Comparison of ENCODE assay signal across 10 mouse cellular contexts in genomic region chr19:46322144-46322995, GRCm38 (mm10). TPM values are rescaled to one million over a fixed set of nuclear protein-coding genes. Genes with fewer than 3 reads are reported as not detected.
DNase-seq lines count a peak whose midpoint lies in the region; ATAC-seq and TF ChIP-seq lines count a peak whose summit lies in the region.
"Had no signal": no experiment of that assay in that cellular context is flagged by ENCODE, and none has a peak within 500 bp of the region (broad histone marks: within the 10 kb centered on the region; RNA-seq: fewer than 3 reads in every experiment).

No protein-coding gene starts in this region.

- no peaks in the 10 kb centered on the region for H3K36me3 ChIP-seq in embryonic facial prominence, embryonic 15.5 days
- H3K36me3 ChIP-seq in hindbrain, embryonic 14.5 days (replicated peaks; ENCODE audit: control insufficient read depth, insufficient read depth) = 0 out of 2 replicates have a peak, but pooled peaks cover 4% of the 10 kb centered on the region
- H3K36me3 ChIP-seq: G1E had no signal

- no peaks in the 10 kb centered on the region for H3K9me3 ChIP-seq in embryonic facial prominence, embryonic 15.5 days (replicated peaks)
- H3K9me3 ChIP-seq in hindbrain, embryonic 14.5 days (ENCODE audit: control insufficient read depth, low read length) = no peaks in the 10 kb centered on the region

- TF ChIP-seq CTCF in olfactory bulb, adult 2 months (IDR thresholded peaks at IDR 0.05; ENCODE audit: insufficient read depth, low read depth, low read length) = no peak

- no peak for TF ChIP-seq POLR2A in olfactory bulb, adult 2 months (IDR thresholded peaks at IDR 0.05; ENCODE audit: insufficient read depth, low read depth, low read length)

- peaks cover 49% of the 10 kb centered on the region for H3K4me1 ChIP-seq in embryonic facial prominence, embryonic 15.5 days
- peaks cover 75% of the 10 kb centered on the region for H3K4me1 ChIP-seq in hindbrain, embryonic 14.5 days (replicated peaks; ENCODE audit: control insufficient read depth, insufficient read depth, low read length)
- peaks cover 68% of the 10 kb centered on the region for H3K4me1 ChIP-seq in olfactory bulb, adult 2 months (ENCODE audit: control insufficient read depth, insufficient read depth, low read length)

- H3K4me2 ChIP-seq in embryonic facial prominence, embryonic 15.5 days (replicated peaks) = no peak overlapping the region
- H3K4me2 ChIP-seq in hindbrain, embryonic 14.5 days (replicated peaks) = peak overlapping the region; percentile 36

- DNase-seq in right cerebral cortex, postnatal 4 days = peak; percentile 13
- DNase-seq in right cerebral cortex, adult 2 months (ENCODE audit: low spot score in 2 of 2) = no peak
- no peak for DNase-seq in hindbrain, embryonic 14.5 days (ENCODE audit: low spot score)
- no peak for DNase-seq in adipocyte (ENCODE audit: low spot score)
- DNase-seq in ovary, postnatal 14 days (ENCODE audit: low spot score) = no peak
- DNase-seq: adrenal gland, postnatal 36 days; right cerebral cortex, postnatal 25 days had no signal

- H3K27ac ChIP-seq in embryonic facial prominence, embryonic 15.5 days (replicated peaks) = peak overlapping the region; percentile 34; the same call in 1 of the 2 replicates
- H3K27ac ChIP-seq in hindbrain, embryonic 14.5 days = peak overlapping the region; percentile 81
- H3K27ac ChIP-seq in olfactory bulb, adult 2 months (ENCODE audit: insufficient read depth, low read depth, low read length) = peak overlapping the region; percentile 90

- no peak overlapping the region for H3K9ac ChIP-seq in embryonic facial prominence, embryonic 15.5 days
- peak overlapping the region; percentile 40 for H3K9ac ChIP-seq in hindbrain, embryonic 14.5 days

- peaks cover 99% of the 10 kb centered on the region for H3K27me3 ChIP-seq in embryonic facial prominence, embryonic 15.5 days
- H3K27me3 ChIP-seq in hindbrain, embryonic 14.5 days (ENCODE audit: control insufficient read depth, insufficient read depth, low read length) = peaks cover 37% of the 10 kb centered on the region

- ATAC-seq in embryonic facial prominence, embryonic 15.5 days (ENCODE audit: insufficient number of reproducible peaks, low FRiP score, low TSS enrichment, low read depth) = no peak
- ATAC-seq in hindbrain, embryonic 14.5 days (ENCODE audit: low FRiP score) = no peak

- WGBS in embryonic facial prominence, embryonic 15.5 days = 45% methylated on average over 11 of the region's 11 CpGs
- WGBS in hindbrain, embryonic 14.5 days = 58% methylated on average over 11 of the region's 11 CpGs
- 26% methylated on average over 11 of the region's 11 CpGs for WGBS in olfactory bulb, adult 2 months

- no peak overlapping the region for H3K4me3 ChIP-seq in embryonic facial prominence, embryonic 15.5 days (replicated peaks)
- H3K4me3 ChIP-seq in hindbrain, embryonic 14.5 days (replicated peaks; ENCODE audit: low read length) = no peak overlapping the region
- H3K4me3 ChIP-seq in olfactory bulb, adult 2 months (ENCODE audit: insufficient read depth, low read depth, low read length) = peak overlapping the region; percentile 6; the same call in 1 of the 2 replicates

RNA-seq across cellular contexts. Expression of gene Psd, which starts 4.6 kb away (rescaled TPM):
- polyA plus RNA-seq in embryonic facial prominence, embryonic 15.5 days (2015; fragmentation: Nextera tagmentation; extraction: Ambion mirVana) = 9.8 and 11.0 TPM in 2 replicates
- polyA plus RNA-seq in hindbrain, embryonic 14.5 days (2014; fragmentation: Nextera tagmentation; extraction: Ambion mirVana) = 131 and 152 TPM in 2 replicates
- polyA plus RNA-seq in olfactory bulb, adult 2 months (2012; ENCODE audit: insufficient read depth, insufficient read length, low replicate concordance, missing spikeins) = not detected in 2 replicates

RNA-seq across cellular contexts. Expression of gene Fbxl15, which starts 5.6 kb away (rescaled TPM):
- polyA plus RNA-seq in embryonic facial prominence, embryonic 15.5 days (2015; fragmentation: Nextera tagmentation; extraction: Ambion mirVana) = 16.4 TPM in 2 replicates
- 45.5 and 49.1 TPM in 2 replicates for polyA plus RNA-seq in hindbrain, embryonic 14.5 days (2014; fragmentation: Nextera tagmentation; extraction: Ambion mirVana)
- not detected in 2 replicates for polyA plus RNA-seq in olfactory bulb, adult 2 months (2012; ENCODE audit: insufficient read depth, insufficient read length, low replicate concordance, missing spikeins)

RNA-seq across cellular contexts. Expression of gene Cuedc2, which starts 16.1 kb away (rescaled TPM):
- polyA plus RNA-seq in embryonic facial prominence, embryonic 15.5 days (2015; fragmentation: Nextera tagmentation; extraction: Ambion mirVana) = 167 and 168 TPM in 2 replicates
- polyA plus RNA-seq in hindbrain, embryonic 14.5 days (2014; fragmentation: Nextera tagmentation; extraction: Ambion mirVana) = 318 and 321 TPM in 2 replicates
- polyA plus RNA-seq in olfactory bulb, adult 2 months (2012; ENCODE audit: insufficient read depth, insufficient read length, low replicate concordance, missing spikeins) = not detected in 2 replicates

RNA-seq across cellular contexts. Expression of gene Nfkb2, which starts 18.2 kb away (rescaled TPM):
- 15.3 and 16.1 TPM in 2 replicates for polyA plus RNA-seq in embryonic facial prominence, embryonic 15.5 days (2015; fragmentation: Nextera tagmentation; extraction: Ambion mirVana)
- 1.9 and 2.8 TPM in 2 replicates for polyA plus RNA-seq in hindbrain, embryonic 14.5 days (2014; fragmentation: Nextera tagmentation; extraction: Ambion mirVana)
- polyA plus RNA-seq in olfactory bulb, adult 2 months (2012; ENCODE audit: insufficient read depth, insufficient read length, low replicate concordance, missing spikeins) = not detected in 2 replicates

RNA-seq across cellular contexts. Expression of gene Mfsd13a, which starts 18.6 kb away (rescaled TPM):
- polyA plus RNA-seq in embryonic facial prominence, embryonic 15.5 days (2015; fragmentation: Nextera tagmentation; extraction: Ambion mirVana) = 4.3 and 4.4 TPM in 2 replicates
- polyA plus RNA-seq in hindbrain, embryonic 14.5 days (2014; fragmentation: Nextera tagmentation; extraction: Ambion mirVana) = 9.9 and 10.0 TPM in 2 replicates
- not detected in 2 replicates for polyA plus RNA-seq in olfactory bulb, adult 2 months (2012; ENCODE audit: insufficient read depth, insufficient read length, low replicate concordance, missing spikeins)

Comparison
In these comparisons a context has a peak if more than half of its experiments do, and no peak if none do; other contexts are left out.
1. H3K27ac ChIP-seq: peak in every context shown above with its lines; median percentile 90 in olfactory bulb, adult 2 months; 81 in hindbrain, embryonic 14.5 days; 34 in embryonic facial prominence, embryonic 15.5 days.
2. RNA of gene Fbxl15, which starts 5.6 kb away (polyA plus RNA-seq): 45.5 to 49.1 TPM in hindbrain, embryonic 14.5 days and 16.4 TPM in embryonic facial prominence, embryonic 15.5 days; not detected in olfactory bulb, adult 2 months; every median in the first group is over 10 times any median in the second.
3. RNA of gene Cuedc2, which starts 16.1 kb away (polyA plus RNA-seq): 318 to 321 TPM in hindbrain, embryonic 14.5 days and 167 to 168 TPM in embryonic facial prominence, embryonic 15.5 days; not detected in olfactory bulb, adult 2 months; every median in the first group is over 100 times any median in the second.